Mouse (Mus musculus): ENCODE measurements around the gene Gm10959.
"Not testable (repeated sequence)": the region's sequence is repeated elsewhere in the genome, so short reads cannot be mapped to it uniquely, and the experiment has no call there.

Gene Gm10959

DNA sequence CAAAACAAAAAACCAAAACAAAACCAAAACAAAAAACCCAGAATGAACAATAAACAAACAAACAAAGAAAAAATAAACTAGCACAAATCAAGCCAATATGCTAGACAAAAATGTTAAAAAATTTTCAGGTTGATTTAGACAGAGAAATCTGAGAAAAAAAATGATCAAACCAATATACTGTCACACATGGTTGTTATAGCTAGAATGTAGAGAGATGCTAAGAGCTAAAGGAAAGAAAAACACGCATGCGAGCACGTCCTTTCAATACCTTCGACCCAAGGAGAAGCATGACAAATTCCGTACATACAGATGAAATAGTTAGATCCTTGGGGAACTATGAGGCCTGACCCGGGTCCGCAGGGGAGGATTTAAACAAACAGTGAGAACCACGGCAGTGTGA lies at the start of gene Gm10959:
TSS of gene Gm10959 (minus strand) at position 101 of the 400 bp plus-strand sequence.
- CTCF ChIA-PET: no interaction called here

GRCm38 (mm10) chr3:122968391-122968790 lies 49.2 kb upstream of the Gm10959 start:
- CTCF ChIA-PET: no interaction called here

DNA sequence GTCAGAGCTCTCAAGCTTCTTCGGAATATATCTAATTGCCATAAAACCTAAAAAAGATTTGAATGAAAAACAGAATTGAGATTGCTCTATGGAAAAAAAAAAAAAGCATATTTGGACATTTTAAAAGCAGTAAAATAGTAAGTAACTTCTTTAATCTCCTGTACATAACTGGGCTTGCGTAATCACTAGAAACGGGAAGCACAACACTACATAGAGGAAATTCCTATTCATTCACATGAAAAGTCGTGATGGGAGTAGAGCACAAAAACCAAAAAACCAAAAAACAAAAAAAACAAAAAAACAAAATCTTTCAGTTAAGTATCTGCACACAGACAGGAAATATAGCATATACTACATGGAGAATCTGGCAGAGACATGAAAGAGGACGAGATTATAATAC lies 45.1 kb upstream of the Gm10959 start:
- CTCF ChIA-PET: no interaction called here

DNA sequence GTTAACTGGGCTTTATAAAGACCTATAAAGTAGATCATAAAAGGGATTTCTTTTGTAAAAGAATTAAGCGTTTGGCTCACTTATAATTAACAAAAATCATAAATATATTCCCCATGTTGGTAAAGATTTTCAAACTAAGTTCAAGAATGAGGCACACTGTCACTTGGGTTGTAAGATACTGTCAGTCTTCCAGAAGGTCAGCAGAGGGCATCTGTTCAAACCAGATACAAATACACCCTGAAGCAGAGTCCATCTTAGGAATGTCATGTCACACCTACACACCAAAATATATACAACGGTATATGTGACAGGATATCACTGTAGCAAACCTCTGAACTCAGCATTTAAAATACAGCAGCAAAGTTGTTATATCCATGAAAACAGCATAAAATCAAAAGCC lies 31.0 kb upstream of the Gm10959 start:
- CTCF ChIA-PET: no interaction called here

DNA sequence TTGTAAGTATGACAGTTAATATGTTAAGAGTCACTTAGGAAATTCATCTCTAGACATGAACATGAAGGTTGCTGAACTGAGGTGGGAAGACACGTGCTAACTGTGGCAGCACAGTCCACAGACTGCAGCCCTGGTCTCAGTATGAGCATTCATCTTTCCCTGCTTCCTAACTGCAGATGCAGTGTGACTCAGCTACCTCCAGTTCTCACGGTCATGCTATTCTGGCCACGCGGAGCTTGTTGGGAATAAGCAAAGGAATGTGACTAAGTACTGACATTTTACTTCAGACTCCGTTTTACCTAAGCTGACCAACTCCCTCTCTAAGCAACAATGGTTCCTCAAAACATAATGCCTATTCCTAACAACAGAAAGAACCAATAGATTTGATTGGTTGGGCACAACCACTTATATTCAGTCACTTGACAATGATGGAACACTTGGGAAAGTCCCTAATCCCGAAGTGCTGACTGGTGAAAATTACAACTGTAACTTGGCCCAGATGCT lies 24.3 kb upstream of the Gm10959 start:
- CTCF ChIA-PET: no interaction called here

DNA sequence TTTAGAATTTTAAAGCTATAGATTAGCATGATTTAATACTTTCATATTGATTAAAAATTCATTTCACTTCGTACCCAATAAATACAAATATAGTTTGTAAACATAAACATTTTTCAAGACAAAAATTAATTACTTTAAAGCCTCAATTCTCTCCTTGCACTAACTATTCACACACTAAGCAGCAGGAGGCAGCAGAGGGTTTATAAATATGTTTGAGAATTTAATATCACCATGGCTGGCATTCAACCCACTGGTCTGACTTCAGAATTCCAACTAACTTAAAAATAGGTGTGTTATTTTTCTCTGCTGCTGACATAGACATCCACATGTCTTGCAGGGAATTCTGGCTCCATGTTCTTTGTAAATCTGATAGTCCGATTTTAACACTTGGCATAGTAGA lies 20.1 kb upstream of the Gm10959 start:
- CTCF ChIA-PET: interaction anchor here (0.6 kb wide), 1 partner anchor 17 kb away, joined by 3 read pairs; no protein-coding TSS in a partner anchor

DNA sequence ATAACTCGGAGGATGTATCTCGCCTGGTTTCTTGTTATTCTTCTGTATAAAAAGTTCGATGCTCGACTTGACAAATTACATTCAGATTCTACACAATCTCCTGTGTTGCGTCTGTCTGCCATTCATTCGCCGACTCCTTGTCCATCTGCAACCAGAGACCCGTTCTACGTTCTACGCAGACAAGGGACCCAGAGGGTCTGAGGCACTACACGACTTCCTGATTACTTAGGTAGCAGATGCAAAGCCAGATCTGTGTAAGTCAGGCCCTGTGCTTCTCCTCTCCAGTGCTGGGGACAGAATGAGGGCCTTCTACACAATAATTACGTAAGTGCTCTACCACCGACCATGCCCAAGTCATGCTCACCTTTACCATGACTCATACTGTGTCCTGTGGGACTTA lies 18.0 kb upstream of the Gm10959 start:
- CTCF ChIA-PET: not testable (repeated sequence)

- CTCF ChIA-PET: no interaction called here
Measured at GRCm38 (mm10) chr3:122932466-122932865, 13.3 kb upstream of the Gm10959 start.

- CTCF ChIA-PET: no interaction called here
Measured at GRCm38 (mm10) chr3:122929723-122930122, 10.6 kb upstream of the Gm10959 start.

- CTCF ChIA-PET: no interaction called here
Measured at GRCm38 (mm10) chr3:122924009-122924914, 5.1 kb upstream of the Gm10959 start, which contains the start of gene 1810037I17Rik. TSS of gene 1810037I17Rik (plus strand) at chr3:122924203.

GRCm38 (mm10) chr3:122923147-122923546 lies 4.0 kb upstream of the Gm10959 start:
- CTCF ChIA-PET: no interaction called here

- CTCF ChIA-PET: interaction anchor here (0.6 kb wide), 1 partner anchor 44 kb away, joined by 3 read pairs; no protein-coding TSS in a partner anchor
Measured at GRCm38 (mm10) chr3:122921676-122922527, 2.7 kb upstream of the Gm10959 start.

DNA sequence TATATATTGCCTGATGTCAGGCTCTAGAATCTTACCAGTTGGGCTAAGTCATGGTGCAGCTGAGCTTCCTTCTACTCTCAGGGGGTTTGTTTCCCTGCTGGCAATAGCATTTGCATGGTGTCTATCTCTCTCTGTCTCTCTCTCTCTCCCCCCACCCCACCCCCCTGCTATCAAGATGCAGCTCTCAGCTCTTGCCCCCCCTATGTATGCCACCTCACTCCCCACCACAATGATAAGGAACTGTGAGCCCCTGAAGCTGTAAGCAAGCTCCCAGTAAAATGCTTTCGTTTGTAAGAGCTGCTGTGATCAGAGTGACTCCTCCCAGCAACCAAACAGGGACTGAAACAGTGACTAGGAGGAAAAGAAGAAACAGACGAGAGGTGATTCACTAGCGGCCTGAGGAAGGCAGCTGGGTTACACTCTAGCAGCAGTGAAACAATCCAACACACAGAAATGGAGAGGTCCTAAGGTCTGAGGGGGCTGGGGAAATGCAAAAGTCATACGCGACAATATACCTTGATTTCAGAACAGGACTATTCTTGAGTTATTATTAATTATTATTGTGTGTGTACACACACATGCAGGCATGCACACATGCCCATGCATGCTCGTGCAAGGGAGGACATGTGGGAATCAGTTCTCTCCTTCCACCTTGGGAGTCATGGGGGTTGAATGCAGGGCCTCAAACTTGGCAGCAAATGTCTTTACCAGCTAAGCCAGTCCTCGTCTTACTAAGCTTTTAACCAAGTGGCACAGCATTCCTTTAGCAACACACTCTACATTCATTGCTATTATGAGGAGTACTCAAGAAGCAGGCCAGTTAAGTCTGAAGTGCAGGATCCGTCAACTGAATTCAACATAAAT lies 1.6 kb upstream of the Gm10959 start:
- CTCF ChIA-PET: interaction anchor here (0.7 kb wide), 1 partner anchor 625 kb away, joined by 3 read pairs; no protein-coding TSS in a partner anchor

GRCm38 (mm10) chr3:122918672-122919071 lies 488 bp downstream of the Gm10959 start:
- CTCF ChIA-PET: no interaction called here

- CTCF ChIA-PET: interaction anchor here (0.5 kb wide), 1 partner anchor 1605 kb away, joined by 4 read pairs; no protein-coding TSS in a partner anchor
Measured at GRCm38 (mm10) chr3:122916191-122916680, 2.9 kb downstream of the Gm10959 start.

- CTCF ChIA-PET: no interaction called here
Measured at GRCm38 (mm10) chr3:122915493-122915892, 3.7 kb downstream of the Gm10959 start.

DNA sequence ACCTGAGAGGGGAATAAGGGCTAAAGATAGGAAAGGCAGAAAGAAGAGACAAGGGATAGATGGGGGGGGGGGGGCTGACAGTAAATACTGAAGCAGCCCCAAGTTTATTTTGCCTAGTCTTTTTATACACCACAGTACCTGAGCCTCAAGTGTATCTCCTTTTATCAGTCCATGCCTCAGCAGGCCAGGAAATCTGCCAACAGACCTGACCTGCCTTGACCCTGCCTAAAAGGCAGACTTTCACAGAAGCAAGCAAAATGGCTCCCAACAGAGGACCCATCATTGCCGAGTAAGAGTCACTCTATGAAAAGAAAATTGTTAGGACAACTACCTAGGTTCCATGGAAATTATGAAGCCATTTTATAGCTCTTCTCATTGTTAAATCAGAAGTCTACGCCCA lies 11.3 kb downstream of the Gm10959 start:
- CTCF ChIA-PET: no interaction called here

GRCm38 (mm10) chr3:122903746-122904433 lies 15.3 kb downstream of the Gm10959 start:
- CTCF ChIA-PET: interaction anchor here (0.9 kb wide), 1 partner anchor 17 kb away, joined by 3 read pairs; no protein-coding TSS in a partner anchor

GRCm38 (mm10) chr3:122898254-122898653 lies 20.9 kb downstream of the Gm10959 start:
- CTCF ChIA-PET: interaction anchor here (0.7 kb wide), 1 partner anchor 15 kb away, joined by 4 read pairs; no protein-coding TSS in a partner anchor

- CTCF ChIA-PET: no interaction called here
Measured at GRCm38 (mm10) chr3:122895189-122895731, 23.9 kb downstream of the Gm10959 start.

All from spleen, embryonic (tissue).